Mouse (Mus musculus): Measurements from ENCODE around the gene Mxra7. TPM values are rescaled to one million over a fixed set of nuclear protein-coding genes. Genes with fewer than 3 reads are reported as not detected.

Gene Mxra7
- total RNA-seq, 2 experiments from 2014 or later: 17.2 to 23.2 TPM

GRCm38 (mm10) chr11:116806136-116807071, 21.4 kb downstream of the Mxra7 start:
- intact Hi-C loops (cut with DNase I): loop anchor here (10.0 kb wide), 1 partner anchor 132 kb away; no protein-coding TSS in a partner anchor
- no peak for DNase-seq (ENCODE audit: low spot score)

GRCm38 (mm10) chr11:116802709-116803108, 25.1 kb downstream of the Mxra7 start:
- intact Hi-C loops (cut with DNase I): loop anchor here (10.0 kb wide), 1 partner anchor 128 kb away; no protein-coding TSS in a partner anchor
- no peak for DNase-seq (ENCODE audit: low spot score)

- intact Hi-C loops (cut with DNase I): loop anchor here (10.0 kb wide), 1 partner anchor 126 kb away; no protein-coding TSS in a partner anchor
- DNase-seq (ENCODE audit: low spot score): no peak
These were observed 26.7 kb downstream of the Mxra7 start for GRCm38 (mm10) chr11:116801106-116801505.

GRCm38 (mm10) chr11:116799364-116799763, 28.5 kb downstream of the Mxra7 start:
- intact Hi-C loops (cut with DNase I): loop anchor here (5.0 kb wide), 1 partner anchor 102 kb away; no protein-coding TSS in a partner anchor

GRCm38 (mm10) chr11:116784221-116784620, 43.6 kb downstream of the Mxra7 start:
- intact Hi-C loops (cut with DNase I): no loop called here
- no peak for DNase-seq (ENCODE audit: low spot score)

More at GRCm38 (mm10) chr11:116799364-116799763, 28.5 kb downstream of the Mxra7 start:
- DNase-seq (ENCODE audit: low spot score): no peak

DNA sequence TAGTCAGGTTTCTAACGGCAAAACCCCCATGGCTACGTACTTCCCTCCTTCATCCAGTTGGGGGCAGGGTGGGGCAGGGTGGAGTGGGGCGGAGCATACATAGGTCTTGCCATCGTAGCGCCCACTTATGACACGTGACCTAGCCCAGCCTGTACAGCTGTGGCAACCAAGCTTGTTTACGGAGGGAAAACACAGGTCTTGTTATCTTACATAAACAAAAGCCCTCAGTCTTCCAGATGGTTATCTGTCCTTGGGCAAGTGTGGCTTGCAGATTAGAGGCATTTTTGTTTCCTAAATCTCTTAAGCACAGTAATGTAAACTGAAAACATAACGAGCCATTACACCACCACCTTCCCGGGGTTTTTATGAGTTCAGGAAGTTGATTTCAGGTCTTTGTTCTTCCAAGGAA, 45.1 kb downstream of the Mxra7 start:
- no peak for DNase-seq (ENCODE audit: low spot score)
- intact Hi-C loops (cut with DNase I): no loop called here

- intact Hi-C loops (cut with DNase I): no loop called here
- DNase-seq (ENCODE audit: low spot score): no peak
These were observed 52.4 kb downstream of the Mxra7 start, which contains the start of gene St6galnac1 for GRCm38 (mm10) chr11:116775407-116775806. TSS of gene St6galnac1 (minus strand) at chr11:116775507.

- intact Hi-C loops (cut with DNase I): no loop called here
- no peak for DNase-seq (ENCODE audit: low spot score)
These were observed 54.6 kb downstream of the Mxra7 start for GRCm38 (mm10) chr11:116773205-116773604.

DNA sequence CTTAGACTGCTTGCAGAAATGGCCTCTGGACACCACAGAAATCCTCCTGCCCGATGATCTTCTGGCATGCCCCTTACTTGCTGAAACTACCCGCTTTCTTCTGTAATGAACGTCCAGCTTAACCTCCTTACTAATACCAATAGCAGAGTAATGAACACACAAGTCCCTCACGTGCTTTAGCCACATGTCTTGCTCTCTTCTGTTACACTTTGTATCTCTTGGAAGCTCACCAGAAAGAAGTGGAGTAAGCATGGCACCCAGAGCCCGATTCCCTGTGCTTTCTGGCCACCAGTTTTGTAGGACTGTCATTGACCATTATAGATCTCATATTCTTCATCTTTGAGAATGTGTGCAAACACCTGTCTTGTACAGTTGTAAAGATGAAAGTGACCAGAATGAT, 58.0 kb downstream of the Mxra7 start:
- DNase-seq (ENCODE audit: low spot score): no peak

DNA sequence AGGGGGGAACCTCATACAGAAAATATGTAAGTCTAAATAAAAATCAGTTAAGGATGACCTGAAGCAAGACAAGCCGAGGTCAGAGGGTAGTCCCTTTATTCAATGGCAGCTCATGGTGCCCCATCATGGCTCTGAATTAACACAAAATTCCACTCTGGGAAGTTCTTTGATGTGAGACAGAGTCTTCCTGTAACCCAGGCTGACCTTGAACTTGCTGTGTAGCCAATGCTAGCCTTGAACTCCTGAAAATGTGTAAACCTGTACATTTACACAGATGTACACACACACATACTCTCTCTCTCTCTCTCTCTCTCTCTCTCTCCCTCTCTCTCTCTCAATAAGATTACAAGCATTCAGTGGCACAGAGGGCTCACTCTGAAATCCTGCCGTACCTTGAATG, 62.9 kb downstream of the Mxra7 start:
- no peak for DNase-seq (ENCODE audit: low spot score)
- intact Hi-C loops (cut with DNase I): no loop called here

More for the DNA sequence above, 58.0 kb downstream of the Mxra7 start:
- intact Hi-C loops (cut with DNase I): no loop called here

DNA sequence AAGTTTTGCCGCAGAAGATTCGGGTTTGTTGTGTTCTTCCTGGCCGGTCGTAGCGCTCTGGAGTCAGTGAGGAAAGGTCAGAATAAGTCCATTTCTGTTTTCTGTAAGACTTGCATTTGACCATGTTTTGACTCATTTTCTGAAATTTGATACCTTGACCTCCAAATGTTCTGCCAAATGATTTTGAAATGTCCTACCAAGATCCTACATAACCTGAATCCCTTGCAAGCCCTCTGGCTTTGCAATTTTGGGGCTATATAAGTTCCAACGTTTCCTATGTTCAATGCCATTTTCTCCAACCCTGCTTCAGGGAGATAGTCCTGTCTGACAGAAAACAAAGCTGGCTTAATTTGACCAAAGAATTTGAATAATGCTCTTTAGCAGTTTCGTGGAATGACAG, 63.5 kb downstream of the Mxra7 start:
- intact Hi-C loops (cut with DNase I): no loop called here

DNA sequence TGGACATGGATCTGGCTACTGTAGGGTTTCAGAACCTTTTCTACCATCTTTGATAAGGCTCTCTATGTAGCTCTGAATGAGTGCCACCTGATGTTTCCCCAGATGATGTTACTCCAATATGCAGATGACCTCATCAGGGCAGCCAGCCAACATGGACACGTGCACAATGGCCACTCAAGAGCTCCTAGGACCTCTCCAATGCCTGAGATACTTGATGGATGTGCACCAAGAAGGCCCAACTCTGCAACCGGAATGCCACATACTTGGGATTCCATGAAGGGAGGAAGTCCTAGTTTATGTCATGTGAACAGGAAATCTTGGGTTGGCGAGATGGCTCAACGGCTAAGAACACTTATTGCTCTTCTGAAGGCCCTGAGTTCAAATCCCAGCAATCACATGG, 72.7 kb downstream of the Mxra7 start:
- DNase-seq (ENCODE audit: low spot score): no peak
- intact Hi-C loops (cut with DNase I): no loop called here

More for the DNA sequence above, 63.5 kb downstream of the Mxra7 start:
- no peak for DNase-seq (ENCODE audit: low spot score)

- intact Hi-C loops (cut with DNase I): loop anchor here (5.0 kb wide), 1 partner anchor 42 kb away; no protein-coding TSS in a partner anchor
- no peak for DNase-seq (ENCODE audit: low spot score)
These were observed 74.0 kb downstream of the Mxra7 start for GRCm38 (mm10) chr11:116753674-116754470.

Other genes starting within 250 kb of the Mxra7 start
- gene Ube2o, start 246.6 kb downstream of the Mxra7 start, total RNA-seq (2021): 10 to 100 TPM; 31.4 to 37.1 TPM
- gene Aanat, start 241.6 kb downstream of the Mxra7 start, total RNA-seq (2021): not detected
- gene Rhbdf2, start 201.0 kb downstream of the Mxra7 start, total RNA-seq (2021): 10 to 100 TPM; 10.6 to 12.8 TPM
- 1 to 10 TPM; 1.0 to 1.6 TPM for gene Prcd, start 174.5 kb downstream of the Mxra7 start, total RNA-seq (2021)
- 10 to 100 TPM; 34.8 to 49.8 TPM for gene Cygb, start 173.7 kb downstream of the Mxra7 start, total RNA-seq (2021)
- gene St6galnac1, start 52.5 kb downstream of the Mxra7 start, total RNA-seq (2021): not detected
- gene Mettl23, start 15.2 kb upstream of the Mxra7 start, total RNA-seq (2021): 10 to 100 TPM; 36.6 to 39.4 TPM
- gene Jmjd6, start 15.4 kb upstream of the Mxra7 start, total RNA-seq (2021): 10 to 100 TPM; 37.1 to 37.7 TPM
- 10 to 100 TPM; 34.0 to 36.9 TPM for gene Mfsd11, start 24.4 kb upstream of the Mxra7 start, total RNA-seq (2021)
- gene Srsf2, start 25.0 kb upstream of the Mxra7 start, total RNA-seq (2021): 100 to 1,000 TPM in 1 of 2 experiments, 10 to 100 TPM in 1; 97.1 to 103 TPM
- gene Mgat5b, start 90.8 kb upstream of the Mxra7 start, total RNA-seq (2021): under 1 TPM; 0.21 to 0.34 TPM